Mouse (Mus musculus): Measurements from ENCODE around the gene Tprgl. TPM values are rescaled to one million over a fixed set of nuclear protein-coding genes. Genes with fewer than 3 reads are reported as not detected.

Tprgl gene
- polyA plus RNA-seq, 1 experiment, result 96.8 TPM

DNA sequence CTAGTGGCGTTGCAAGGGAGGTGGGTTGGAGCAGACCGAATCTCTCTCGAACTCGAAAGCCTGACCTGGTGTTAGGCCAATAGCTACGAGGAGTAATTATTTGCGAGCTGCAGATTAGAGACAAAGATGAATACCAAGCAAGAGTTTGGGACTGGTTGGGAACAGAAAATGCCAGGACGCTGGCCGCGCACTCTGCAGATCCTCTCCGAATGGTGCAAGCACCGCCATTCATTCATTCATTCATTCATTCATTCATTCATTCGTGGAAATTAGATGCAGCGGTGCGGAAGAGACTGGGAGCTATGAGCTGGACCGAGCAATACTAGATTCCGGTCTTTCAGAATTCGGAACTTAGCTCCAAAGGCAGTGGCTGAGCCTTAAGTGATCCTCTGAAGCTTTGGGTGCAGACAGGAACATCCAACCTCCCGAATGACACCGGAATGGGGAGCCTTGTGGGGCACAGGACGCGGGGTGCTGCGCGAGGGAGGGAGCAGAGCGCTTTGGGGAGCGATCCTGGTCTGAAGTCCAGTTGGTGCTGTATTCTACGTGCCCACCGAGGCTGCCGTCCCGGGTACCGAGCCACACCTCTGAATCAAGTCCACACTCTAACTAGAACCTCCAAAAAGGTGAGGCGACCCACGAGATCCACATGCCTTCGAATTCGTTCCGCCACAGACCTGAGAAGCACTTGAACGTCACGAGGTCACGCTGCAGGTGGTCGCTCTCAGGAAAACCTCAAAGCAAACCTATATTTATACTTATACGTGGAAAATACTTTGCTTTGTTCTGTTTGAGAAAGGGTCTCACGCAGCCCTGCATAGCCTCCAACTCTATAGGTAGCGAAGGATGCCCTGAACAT, 19.2 kb downstream of the Tprgl start:
- peaks cover 42% of the 10 kb centered on the region for H3K27me3 ChIP-seq (ENCODE audit: control insufficient read depth, insufficient read depth, insufficient read length)
- TF ChIP-seq E2F4 (IDR thresholded peaks at IDR 0.05; ENCODE audit: insufficient read depth), result no peak
- no peak for TF ChIP-seq POLR2AphosphoS2 (IDR thresholded peaks at IDR 0.05; ENCODE audit: insufficient read length, low read depth)
- TF ChIP-seq MAX (IDR thresholded peaks at IDR 0.05; ENCODE audit: low read depth), result no peak
- no peak for TF ChIP-seq TCF12 (IDR thresholded peaks at IDR 0.05; ENCODE audit: insufficient read depth, poor library complexity, severe bottlenecking)
- TF ChIP-seq POLR2A (IDR thresholded peaks at IDR 0.05; ENCODE audit: insufficient read length, low read depth), result no peak
- TF ChIP-seq USF1 (IDR thresholded peaks at IDR 0.05; ENCODE audit: low read depth), result no peak
- TF ChIP-seq MYOD1 (IDR thresholded peaks at IDR 0.05; ENCODE audit: control insufficient read depth in 1 of 3, insufficient read length in 2 of 3, low read depth in 2 of 3), result no peak
- TF ChIP-seq MYOG (IDR thresholded peaks at IDR 0.05; ENCODE audit: control insufficient read depth in 1 of 3, insufficient read depth in 1 of 3, insufficient read length in 2 of 3, low read depth in 2 of 3), result no peak
- no peak for TF ChIP-seq SRF (IDR thresholded peaks at IDR 0.05; ENCODE audit: control insufficient read depth, insufficient read length, low read depth)
- no peak for TF ChIP-seq TCF3 (IDR thresholded peaks at IDR 0.05; ENCODE audit: insufficient read length, low read depth)
- TF ChIP-seq REST (IDR thresholded peaks at IDR 0.05; ENCODE audit: insufficient read depth, insufficient read length), result no peak
- TF ChIP-seq CEBPB (IDR thresholded peaks at IDR 0.05; ENCODE audit: insufficient read depth, poor library complexity, severe bottlenecking), result no peak

DNA sequence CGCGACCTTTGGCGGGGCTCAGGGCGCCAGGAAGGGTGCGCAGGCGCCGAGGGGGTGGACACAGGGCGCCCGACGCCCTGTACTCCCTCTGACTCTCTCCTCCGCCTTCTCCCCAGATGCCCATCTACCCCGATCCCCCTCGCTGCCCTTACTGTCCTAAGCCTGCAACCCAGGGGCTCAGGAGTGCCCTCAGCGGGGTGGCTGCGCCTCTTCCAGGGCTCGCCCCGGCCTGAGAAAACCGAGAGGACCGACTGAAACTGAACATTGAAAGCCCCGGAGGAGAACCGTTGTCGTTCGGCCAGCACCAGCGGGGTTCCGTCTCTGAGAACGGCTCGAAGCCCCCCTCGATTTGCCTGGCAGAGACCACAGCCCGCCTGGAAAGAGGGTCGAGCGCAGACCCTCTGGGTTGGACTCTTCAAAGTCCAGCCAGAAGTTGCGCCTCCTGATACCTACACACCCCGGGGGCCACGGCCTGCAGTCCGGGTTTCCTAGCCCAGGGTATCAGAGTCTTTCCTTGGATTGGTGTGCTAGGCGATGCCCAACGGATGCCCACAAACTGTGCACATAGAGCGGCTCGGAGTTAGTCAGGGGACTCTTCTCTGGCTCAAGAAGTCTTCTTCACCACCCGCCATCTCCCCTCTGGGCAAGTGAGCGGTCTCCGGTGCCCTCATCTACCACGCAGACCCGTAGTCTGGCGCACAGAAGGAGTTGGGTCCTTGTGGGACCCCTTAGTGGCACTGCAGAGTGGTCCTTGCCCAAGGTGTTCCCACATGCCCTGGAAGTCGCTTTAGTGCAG, 20.1 kb downstream of the Tprgl start:
- Histone ChIP-seq H3K36me3 (ENCODE audit: control insufficient read depth, insufficient read depth) (no peaks in the 10 kb centered on the region), H3K79me2 (ENCODE audit: control insufficient read depth, insufficient read depth) (peaks cover 7% of the 10 kb centered on the region), H3K27me3 (ENCODE audit: control insufficient read depth, insufficient read depth, insufficient read length) (peaks cover 50% of the 10 kb centered on the region), H3ac (ENCODE audit: control insufficient read depth, insufficient read length) (no peak overlapping the region), H3K4me3 (peak overlapping the region; percentile 52), H3K4me2 (ENCODE audit: low read depth) (peak overlapping the region; percentile 80)
- no peak for TF ChIP-seq POLR2AphosphoS2 (IDR thresholded peaks at IDR 0.05; ENCODE audit: insufficient read length, low read depth)

More for the DNA sequence above, 19.2 kb downstream of the Tprgl start:
- Histone ChIP-seq H3K79me2 (ENCODE audit: control insufficient read depth, insufficient read depth) (peaks cover 7% of the 10 kb centered on the region), H3K36me3 (ENCODE audit: control insufficient read depth, insufficient read depth) (no peaks in the 10 kb centered on the region), H3ac (ENCODE audit: control insufficient read depth, insufficient read length) (no peak overlapping the region), H3K4me2 (ENCODE audit: low read depth) (peak overlapping the region; percentile 80), H3K4me3 (peak overlapping the region; percentile 52)

DNA sequence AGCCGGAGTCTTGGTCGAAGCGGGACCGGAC, 20.5 kb downstream of the Tprgl start, which contains the start of gene Trp73:
Gene Trp73 (minus strand): TSS at position 27 of the 31 bp plus-strand sequence.
- Histone ChIP-seq H3K36me3 (ENCODE audit: control insufficient read depth, insufficient read depth) (no peaks in the 10 kb centered on the region), H3K27me3 (ENCODE audit: control insufficient read depth, insufficient read depth, insufficient read length) (peaks cover 54% of the 10 kb centered on the region)
- TF ChIP-seq POLR2A (IDR thresholded peaks at IDR 0.05; ENCODE audit: insufficient read length, low read depth) (no peak), SRF (IDR thresholded peaks at IDR 0.05; ENCODE audit: control insufficient read depth, insufficient read length, low read depth) (no peak), MAX (IDR thresholded peaks at IDR 0.05; ENCODE audit: low read depth) (no peak), CEBPB (IDR thresholded peaks at IDR 0.05; ENCODE audit: insufficient read depth, poor library complexity, severe bottlenecking) (no peak), REST (IDR thresholded peaks at IDR 0.05; ENCODE audit: insufficient read depth, insufficient read length) (no peak), TCF12 (IDR thresholded peaks at IDR 0.05; ENCODE audit: insufficient read depth, poor library complexity, severe bottlenecking) (no peak), USF1 (IDR thresholded peaks at IDR 0.05; ENCODE audit: low read depth) (no peak), E2F4 (IDR thresholded peaks at IDR 0.05; ENCODE audit: insufficient read depth) (no peak), TCF3 (IDR thresholded peaks at IDR 0.05; ENCODE audit: insufficient read length, low read depth) (no peak), MYOG (IDR thresholded peaks at IDR 0.05; ENCODE audit: control insufficient read depth in 1 of 3, insufficient read depth in 1 of 3, insufficient read length in 2 of 3, low read depth in 2 of 3) (no peak), POLR2AphosphoS2 (IDR thresholded peaks at IDR 0.05; ENCODE audit: insufficient read length, low read depth) (no peak), MYOD1 (IDR thresholded peaks at IDR 0.05; ENCODE audit: control insufficient read depth in 1 of 3, insufficient read length in 2 of 3, low read depth in 2 of 3) (no peak)

GRCm38 (mm10) chr4:154139671-154140181, 20.7 kb downstream of the Tprgl start:
- Histone ChIP-seq H3K79me2 (ENCODE audit: control insufficient read depth, insufficient read depth) (peaks cover 7% of the 10 kb centered on the region), H3K36me3 (ENCODE audit: control insufficient read depth, insufficient read depth) (no peaks in the 10 kb centered on the region), H3K4me2 (ENCODE audit: low read depth) (peak overlapping the region; percentile 80), H3K4me3 (no peak overlapping the region), H3K27me3 (ENCODE audit: control insufficient read depth, insufficient read depth, insufficient read length) (peaks cover 57% of the 10 kb centered on the region), H3ac (ENCODE audit: control insufficient read depth, insufficient read length) (no peak overlapping the region)
- TF ChIP-seq POLR2A (IDR thresholded peaks at IDR 0.05; ENCODE audit: insufficient read length, low read depth), result no peak
- no peak for TF ChIP-seq TCF3 (IDR thresholded peaks at IDR 0.05; ENCODE audit: insufficient read length, low read depth)
- TF ChIP-seq USF1 (IDR thresholded peaks at IDR 0.05; ENCODE audit: low read depth), result no peak
- no peak for TF ChIP-seq E2F4 (IDR thresholded peaks at IDR 0.05; ENCODE audit: insufficient read depth)
- no peak for TF ChIP-seq MYOG (IDR thresholded peaks at IDR 0.05; ENCODE audit: control insufficient read depth in 1 of 3, insufficient read depth in 1 of 3, insufficient read length in 2 of 3, low read depth in 2 of 3)
- no peak for TF ChIP-seq SRF (IDR thresholded peaks at IDR 0.05; ENCODE audit: control insufficient read depth, insufficient read length, low read depth)
- TF ChIP-seq MAX (IDR thresholded peaks at IDR 0.05; ENCODE audit: low read depth), result no peak
- no peak for TF ChIP-seq POLR2AphosphoS2 (IDR thresholded peaks at IDR 0.05; ENCODE audit: insufficient read length, low read depth)
- TF ChIP-seq MYOD1 (IDR thresholded peaks at IDR 0.05; ENCODE audit: control insufficient read depth in 1 of 3, insufficient read length in 2 of 3, low read depth in 2 of 3), result no peak
- no peak for TF ChIP-seq REST (IDR thresholded peaks at IDR 0.05; ENCODE audit: insufficient read depth, insufficient read length)
- no peak for TF ChIP-seq TCF12 (IDR thresholded peaks at IDR 0.05; ENCODE audit: insufficient read depth, poor library complexity, severe bottlenecking)
- no peak for TF ChIP-seq CEBPB (IDR thresholded peaks at IDR 0.05; ENCODE audit: insufficient read depth, poor library complexity, severe bottlenecking)

More for the DNA sequence above, 20.5 kb downstream of the Tprgl start, which contains the start of gene Trp73:
- Histone ChIP-seq H3K79me2 (ENCODE audit: control insufficient read depth, insufficient read depth) (peaks cover 7% of the 10 kb centered on the region), H3ac (ENCODE audit: control insufficient read depth, insufficient read length) (no peak within 1 kb of the TSS), H3K4me3 (peak within 1 kb of the TSS; percentile 52), H3K4me2 (ENCODE audit: low read depth) (peak within 1 kb of the TSS; percentile 80)
